Comparison of ENCODE assay signal across 21 mouse cellular contexts in the genomic region with DNA sequence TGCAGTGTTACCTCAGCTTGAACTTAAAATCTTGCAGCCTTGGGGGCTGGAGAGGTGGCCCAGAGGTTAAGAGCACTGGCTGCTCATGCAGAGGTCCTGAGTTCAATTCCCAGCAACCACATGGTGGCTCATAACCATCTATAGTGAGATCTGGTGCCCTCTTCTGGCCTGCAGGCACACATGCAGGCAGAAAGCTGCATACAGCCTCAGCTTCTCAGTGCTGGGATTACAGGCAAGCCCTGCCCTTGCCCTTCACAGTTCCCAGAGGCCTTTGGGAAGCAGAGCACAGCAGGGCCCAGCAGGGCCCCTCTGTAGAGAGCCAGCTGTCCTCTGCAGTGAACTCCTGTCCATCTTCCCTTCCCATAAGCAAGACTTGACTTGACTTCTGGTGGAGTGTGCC. TPM values are rescaled to one million over a fixed set of nuclear protein-coding genes. Genes with fewer than 3 reads are reported as not detected.
DNase-seq lines count a peak whose midpoint lies in the region; ATAC-seq and TF ChIP-seq lines count a peak whose summit lies in the region.
"Had no signal": no experiment of that assay in that cellular context is flagged by ENCODE, and none has a peak within 500 bp of the region (broad histone marks: within the 10 kb centered on the region; RNA-seq: fewer than 3 reads in every experiment).

No protein-coding gene starts in this region.

- H3K36me3 ChIP-seq in forebrain, postnatal 0 days (ENCODE audit: insufficient read depth) = no peaks in the 10 kb centered on the region
- no peaks in the 10 kb centered on the region for H3K36me3 ChIP-seq in forebrain, embryonic 11.5 days (ENCODE audit: control insufficient read depth, insufficient read depth, low read length)
- H3K36me3 ChIP-seq in midbrain, postnatal 0 days (ENCODE audit: insufficient read depth, low read length) = no peaks in the 10 kb centered on the region
- H3K36me3 ChIP-seq in midbrain, embryonic 10.5 days = no peaks in the 10 kb centered on the region
- H3K36me3 ChIP-seq in stomach, embryonic 16.5 days (ENCODE audit: control insufficient read depth, insufficient read depth, low read length) = no peaks in the 10 kb centered on the region
- H3K36me3 ChIP-seq: forebrain, embryonic 12.5 days; hindbrain, embryonic 12.5 days had no signal

- H3K4me2 ChIP-seq in forebrain, postnatal 0 days (ENCODE audit: low read depth) = no peak overlapping the region
- H3K4me2 ChIP-seq in forebrain, embryonic 11.5 days (ENCODE audit: low read depth, low read length, severe bottlenecking) = no peak overlapping the region
- no peak overlapping the region for H3K4me2 ChIP-seq in midbrain, postnatal 0 days (ENCODE audit: low read depth, low read length, poor library complexity, severe bottlenecking)
- H3K4me2 ChIP-seq in stomach, embryonic 16.5 days (ENCODE audit: low read depth, low read length) = no peak overlapping the region
- H3K4me2 ChIP-seq: forebrain, embryonic 12.5 days; hindbrain, embryonic 12.5 days; limb, embryonic 15.5 days had no signal

- TF ChIP-seq CTCF in forebrain, postnatal 0 days (IDR thresholded peaks at IDR 0.05; ENCODE audit: low read depth) = peak; percentile 32
- TF ChIP-seq CTCF in layer of hippocampus, adult 2 months (conservative IDR thresholded peaks at IDR 0.05) = peak; percentile 58
- TF ChIP-seq CTCF in midbrain, postnatal 0 days (IDR thresholded peaks at IDR 0.05) = peak; percentile 30

- no peak overlapping the region for H3K4me3 ChIP-seq in forebrain, postnatal 0 days (ENCODE audit: low read depth, low read length)
- H3K4me3 ChIP-seq in forebrain, embryonic 11.5 days (ENCODE audit: low read depth, low read length) = no peak overlapping the region
- H3K4me3 ChIP-seq in layer of hippocampus, adult 2 months = no peak overlapping the region
- H3K4me3 ChIP-seq in midbrain, postnatal 0 days (ENCODE audit: low read depth, low read length) = no peak overlapping the region
- H3K4me3 ChIP-seq in midbrain, embryonic 10.5 days = no peak overlapping the region
- no peak overlapping the region for H3K4me3 ChIP-seq in stomach, embryonic 16.5 days (replicated peaks; ENCODE audit: low read length)
- H3K4me3 ChIP-seq: embryonic facial prominence, embryonic 10.5 days; forebrain, embryonic 12.5 days; hindbrain, embryonic 12.5 days; limb, embryonic 15.5 days had no signal

- H3K9me3 ChIP-seq in forebrain, postnatal 0 days (ENCODE audit: low read length) = no peaks in the 10 kb centered on the region
- no peaks in the 10 kb centered on the region for H3K9me3 ChIP-seq in forebrain, embryonic 11.5 days (ENCODE audit: control insufficient read depth, low read length)
- no peaks in the 10 kb centered on the region for H3K9me3 ChIP-seq in midbrain, postnatal 0 days (ENCODE audit: low read length)
- H3K9me3 ChIP-seq in midbrain, embryonic 10.5 days (replicated peaks) = peaks cover 9% of the 10 kb centered on the region
- 0 out of 2 replicates have a peak, but pooled peaks cover 5% of the 10 kb centered on the region for H3K9me3 ChIP-seq in stomach, embryonic 16.5 days (replicated peaks; ENCODE audit: control insufficient read depth, low read length)
- H3K9me3 ChIP-seq: forebrain, embryonic 12.5 days had no signal

- no peak overlapping the region for H3K27ac ChIP-seq in forebrain, postnatal 0 days (ENCODE audit: low read depth, low read length)
- no peak overlapping the region for H3K27ac ChIP-seq in forebrain, embryonic 11.5 days (ENCODE audit: low read depth, low read length)
- H3K27ac ChIP-seq in layer of hippocampus, adult 2 months = no peak overlapping the region
- H3K27ac ChIP-seq in midbrain, postnatal 0 days (ENCODE audit: low read depth, low read length) = no peak overlapping the region
- H3K27ac ChIP-seq in midbrain, embryonic 10.5 days (replicated peaks) = no peak overlapping the region
- peak overlapping the region; percentile 47; the same call in 1 of the 2 replicates for H3K27ac ChIP-seq in stomach, embryonic 16.5 days (ENCODE audit: low read length)
- H3K27ac ChIP-seq: embryonic facial prominence, embryonic 10.5 days; forebrain, embryonic 12.5 days; hindbrain, embryonic 12.5 days; limb, embryonic 15.5 days had no signal

- H3K9ac ChIP-seq in forebrain, postnatal 0 days = no peak overlapping the region
- no peak overlapping the region for H3K9ac ChIP-seq in forebrain, embryonic 11.5 days (ENCODE audit: low read length)
- no peak overlapping the region for H3K9ac ChIP-seq in midbrain, postnatal 0 days (replicated peaks; ENCODE audit: low read length, poor library complexity, severe bottlenecking)
- H3K9ac ChIP-seq in stomach, embryonic 16.5 days (ENCODE audit: low read length) = no peak overlapping the region
- H3K9ac ChIP-seq: forebrain, embryonic 12.5 days; hindbrain, embryonic 12.5 days; limb, embryonic 15.5 days had no signal

- H3K4me1 ChIP-seq in forebrain, postnatal 0 days (ENCODE audit: insufficient read depth) = no peaks in the 10 kb centered on the region
- H3K4me1 ChIP-seq in forebrain, embryonic 11.5 days (replicated peaks; ENCODE audit: control insufficient read depth, insufficient read depth, low read length) = no peaks in the 10 kb centered on the region
- no peaks in the 10 kb centered on the region for H3K4me1 ChIP-seq in midbrain, postnatal 0 days (ENCODE audit: insufficient read depth, low read length)
- peaks cover 8% of the 10 kb centered on the region for H3K4me1 ChIP-seq in midbrain, embryonic 10.5 days
- no peaks in the 10 kb centered on the region for H3K4me1 ChIP-seq in stomach, embryonic 16.5 days (ENCODE audit: control insufficient read depth, insufficient read depth, low read length)
- H3K4me1 ChIP-seq: hindbrain, embryonic 12.5 days; limb, embryonic 15.5 days had no signal

- no peak for ATAC-seq in forebrain, postnatal 0 days
- no peak for ATAC-seq in forebrain, embryonic 11.5 days (replicated peaks; ENCODE audit: low FRiP score)
- ATAC-seq in midbrain, postnatal 0 days (ENCODE audit: low FRiP score) = no peak
- no peak for ATAC-seq in stomach, embryonic 16.5 days (ENCODE audit: insufficient read depth, low FRiP score)
- ATAC-seq: inflammation-experienced regulatory T-cells, adult 6 months; midbrain, embryonic 16.5 days; Patski had no signal

- no peak for DNase-seq in forebrain, postnatal 0 days
- DNase-seq in forebrain, embryonic 11.5 days (ENCODE audit: low spot score) = no peak
- DNase-seq in layer of hippocampus, adult 2 months (ENCODE audit: low spot score in 2 of 2) = no peak
- no peak for DNase-seq in layer of hippocampus, adult 18-20 months (ENCODE audit: low spot score in 2 of 2)
- no peak for DNase-seq in midbrain, postnatal 0 days (ENCODE audit: low spot score)
- no peak for DNase-seq in midbrain, embryonic 10.5 days (ENCODE audit: low spot score)
- no peak for DNase-seq in neural tube, embryonic 10.5 days (ENCODE audit: extremely low spot score, low spot score)
- DNase-seq: adrenal gland, postnatal 25 days; cerebellum, adult 11 months; gastrocnemius, postnatal 10 days; kidney, postnatal 4 days; lung, adult 2 months; right cerebral cortex, postnatal 25 days had no signal

- H3K27me3 ChIP-seq in forebrain, postnatal 0 days (ENCODE audit: insufficient read depth, low read length) = no peaks in the 10 kb centered on the region
- no peaks in the 10 kb centered on the region for H3K27me3 ChIP-seq in forebrain, embryonic 11.5 days (ENCODE audit: control insufficient read depth, insufficient read depth, low read length)
- H3K27me3 ChIP-seq in midbrain, postnatal 0 days (ENCODE audit: insufficient read depth, low read length) = no peaks in the 10 kb centered on the region
- no peaks in the 10 kb centered on the region for H3K27me3 ChIP-seq in midbrain, embryonic 10.5 days (ENCODE audit: low read depth, poor library complexity, severe bottlenecking)
- no peaks in the 10 kb centered on the region for H3K27me3 ChIP-seq in stomach, embryonic 16.5 days (ENCODE audit: control insufficient read depth, insufficient read depth, low read length)
- H3K27me3 ChIP-seq: forebrain, embryonic 12.5 days; hindbrain, embryonic 12.5 days; limb, embryonic 15.5 days; Patski had no signal

RNA-seq across cellular contexts. Expression of gene Hipk4, which starts 3.0 kb away (rescaled TPM):
- total RNA-seq in forebrain, postnatal 0 days (2014; rRNA removed) = 0.38 and 0.95 TPM in 2 replicates
- 0.27 and 0.49 TPM in 2 replicates for polyA plus RNA-seq in forebrain, postnatal 0 days (2015; fragmentation: Nextera tagmentation; extraction: Ambion mirVana)
- 0.52 and 0.93 TPM in 2 replicates for polyA plus RNA-seq in forebrain, embryonic 11.5 days (2014; fragmentation: Nextera tagmentation; extraction: Ambion mirVana)
- under 1 TPM in 1 of 2 experiments, not detected in 1; 0.15 TPM for total RNA-seq in layer of hippocampus, adult 2 months (2021)
- not detected for total RNA-seq in layer of hippocampus, adult 18-20 months (2021)
- total RNA-seq in midbrain, postnatal 0 days (2014; rRNA removed) = 0.66 and 1.8 TPM in 2 replicates
- polyA plus RNA-seq in midbrain, postnatal 0 days (2015; fragmentation: Nextera tagmentation; extraction: Ambion mirVana) = 0.88 and 1.0 TPM in 2 replicates
- 0.33 and 0.52 TPM in 2 replicates for polyA plus RNA-seq in midbrain, embryonic 10.5 days (2016; fragmentation: Nextera tagmentation; extraction: Ambion mirVana)
- 0.35 and 0.79 TPM in 2 replicates for polyA plus RNA-seq in stomach, embryonic 16.5 days (2015; fragmentation: Nextera tagmentation; extraction: Ambion mirVana)

RNA-seq across cellular contexts. Expression of gene Prx, which starts 21.0 kb away (rescaled TPM):
- total RNA-seq in forebrain, postnatal 0 days (2014; rRNA removed) = 1.9 and 2.4 TPM in 2 replicates
- 1.1 and 1.4 TPM in 2 replicates for polyA plus RNA-seq in forebrain, postnatal 0 days (2015; fragmentation: Nextera tagmentation; extraction: Ambion mirVana)
- 1.2 and 1.3 TPM in 2 replicates for polyA plus RNA-seq in forebrain, embryonic 11.5 days (2014; fragmentation: Nextera tagmentation; extraction: Ambion mirVana)
- total RNA-seq in layer of hippocampus, adult 2 months (2021) = under 1 TPM; 0.38 to 0.39 TPM
- under 1 TPM; 0.25 to 0.35 TPM for total RNA-seq in layer of hippocampus, adult 18-20 months (2021)
- 3.2 and 3.4 TPM in 2 replicates for total RNA-seq in midbrain, postnatal 0 days (2014; rRNA removed)
- polyA plus RNA-seq in midbrain, postnatal 0 days (2015; fragmentation: Nextera tagmentation; extraction: Ambion mirVana) = 1.5 and 1.9 TPM in 2 replicates
- polyA plus RNA-seq in midbrain, embryonic 10.5 days (2016; fragmentation: Nextera tagmentation; extraction: Ambion mirVana) = 2.3 and 2.5 TPM in 2 replicates
- 3.7 and 4.0 TPM in 2 replicates for polyA plus RNA-seq in stomach, embryonic 16.5 days (2015; fragmentation: Nextera tagmentation; extraction: Ambion mirVana)

RNA-seq across cellular contexts. Expression of gene Pld3, which starts 32.9 kb away (rescaled TPM):
- total RNA-seq in forebrain, postnatal 0 days (2014; rRNA removed) = 144 and 219 TPM in 2 replicates
- 205 and 246 TPM in 2 replicates for polyA plus RNA-seq in forebrain, postnatal 0 days (2015; fragmentation: Nextera tagmentation; extraction: Ambion mirVana)
- polyA plus RNA-seq in forebrain, embryonic 11.5 days (2014; fragmentation: Nextera tagmentation; extraction: Ambion mirVana) = 52.1 and 56.4 TPM in 2 replicates
- 100 to 1,000 TPM; 573 to 583 TPM for total RNA-seq in layer of hippocampus, adult 2 months (2021)
- total RNA-seq in layer of hippocampus, adult 18-20 months (2021) = 100 to 1,000 TPM; 575 to 580 TPM
- total RNA-seq in midbrain, postnatal 0 days (2014; rRNA removed) = 239 and 286 TPM in 2 replicates
- polyA plus RNA-seq in midbrain, postnatal 0 days (2015; fragmentation: Nextera tagmentation; extraction: Ambion mirVana) = 275 and 319 TPM in 2 replicates
- 52.0 and 61.2 TPM in 2 replicates for polyA plus RNA-seq in midbrain, embryonic 10.5 days (2016; fragmentation: Nextera tagmentation; extraction: Ambion mirVana)
- 93.5 and 107 TPM in 2 replicates for polyA plus RNA-seq in stomach, embryonic 16.5 days (2015; fragmentation: Nextera tagmentation; extraction: Ambion mirVana)

RNA-seq across cellular contexts. Expression of gene 2310022A10Rik, which starts 32.9 kb away (rescaled TPM):
- 7.5 and 8.7 TPM in 2 replicates for total RNA-seq in forebrain, postnatal 0 days (2014; rRNA removed)
- polyA plus RNA-seq in forebrain, postnatal 0 days (2015; fragmentation: Nextera tagmentation; extraction: Ambion mirVana) = 26.3 and 28.1 TPM in 2 replicates
- polyA plus RNA-seq in forebrain, embryonic 11.5 days (2014; fragmentation: Nextera tagmentation; extraction: Ambion mirVana) = 34.0 and 34.1 TPM in 2 replicates
- total RNA-seq in layer of hippocampus, adult 2 months (2021) = 10 to 100 TPM; 25.5 to 25.6 TPM
- total RNA-seq in layer of hippocampus, adult 18-20 months (2021) = 10 to 100 TPM; 24.7 to 26.5 TPM
- total RNA-seq in midbrain, postnatal 0 days (2014; rRNA removed) = 7.9 and 12.5 TPM in 2 replicates
- 29.1 and 31.0 TPM in 2 replicates for polyA plus RNA-seq in midbrain, postnatal 0 days (2015; fragmentation: Nextera tagmentation; extraction: Ambion mirVana)
- polyA plus RNA-seq in midbrain, embryonic 10.5 days (2016; fragmentation: Nextera tagmentation; extraction: Ambion mirVana) = 37.3 and 39.3 TPM in 2 replicates
- 23.0 and 25.6 TPM in 2 replicates for polyA plus RNA-seq in stomach, embryonic 16.5 days (2015; fragmentation: Nextera tagmentation; extraction: Ambion mirVana)

RNA-seq across cellular contexts. Expression of gene Sertad1, which starts 33.4 kb away (rescaled TPM):
- total RNA-seq in forebrain, postnatal 0 days (2014; rRNA removed) = 5.2 and 6.3 TPM in 2 replicates
- polyA plus RNA-seq in forebrain, postnatal 0 days (2015; fragmentation: Nextera tagmentation; extraction: Ambion mirVana) = 6.3 and 7.4 TPM in 2 replicates
- polyA plus RNA-seq in forebrain, embryonic 11.5 days (2014; fragmentation: Nextera tagmentation; extraction: Ambion mirVana) = 16.3 and 18.2 TPM in 2 replicates
- total RNA-seq in layer of hippocampus, adult 2 months (2021) = 10 to 100 TPM in 1 of 2 experiments, 1 to 10 TPM in 1; 6.3 to 10.8 TPM
- total RNA-seq in layer of hippocampus, adult 18-20 months (2021) = 10 to 100 TPM in 1 of 2 experiments, 1 to 10 TPM in 1; 8.7 to 11.5 TPM
- total RNA-seq in midbrain, postnatal 0 days (2014; rRNA removed) = 9.3 and 10.5 TPM in 2 replicates
- 6.9 and 7.3 TPM in 2 replicates for polyA plus RNA-seq in midbrain, postnatal 0 days (2015; fragmentation: Nextera tagmentation; extraction: Ambion mirVana)
- polyA plus RNA-seq in midbrain, embryonic 10.5 days (2016; fragmentation: Nextera tagmentation; extraction: Ambion mirVana) = 16.4 and 19.2 TPM in 2 replicates
- polyA plus RNA-seq in stomach, embryonic 16.5 days (2015; fragmentation: Nextera tagmentation; extraction: Ambion mirVana) = 42.0 and 45.9 TPM in 2 replicates
